9 mouse cellular contexts compared by ENCODE assay signal in genomic region chr16:10834542-10834910, GRCm38 (mm10). TPM values are rescaled to one million over a fixed set of nuclear protein-coding genes. Genes with fewer than 3 reads are reported as not detected.
DNase-seq lines count a peak whose midpoint lies in the region; ATAC-seq and TF ChIP-seq lines count a peak whose summit lies in the region.
"Had no signal": no experiment of that assay in that cellular context is flagged by ENCODE, and none has a peak within 500 bp of the region (broad histone marks: within the 10 kb centered on the region; RNA-seq: fewer than 3 reads in every experiment).

No protein-coding gene starts in this region.

- H3K79me2 ChIP-seq in myocyte (ENCODE audit: control insufficient read depth, insufficient read depth), result no peaks in the 10 kb centered on the region

- no peak for DNase-seq in kidney, postnatal 4 days
- no peak for DNase-seq in embryonic facial prominence, embryonic 10.5 days (ENCODE audit: low spot score)
- no peak for DNase-seq in MN1 (ENCODE audit: low spot score)
- DNase-seq in urinary bladder, adult 18-20 months (ENCODE audit: low spot score in 2 of 2), result no peak
- no peak for DNase-seq in layer of hippocampus, adult 18-20 months (ENCODE audit: low spot score in 2 of 2)

- no peak for TF ChIP-seq POLR2A in myocyte (IDR thresholded peaks at IDR 0.05; ENCODE audit: insufficient read length, low read depth)

- H3K4me2 ChIP-seq in kidney, embryonic 16.5 days (replicated peaks; ENCODE audit: low read depth, low read length), result peak overlapping the region; percentile 74
- peak overlapping the region; percentile 90 for H3K4me2 ChIP-seq in myocyte (ENCODE audit: low read depth)

- peak overlapping the region; percentile 81 for H3K9ac ChIP-seq in kidney, embryonic 16.5 days (replicated peaks; ENCODE audit: low read length)

- H3K36me3 ChIP-seq in kidney, embryonic 16.5 days (ENCODE audit: insufficient read depth, low read length), result no peaks in the 10 kb centered on the region
- peaks cover 5% of the 10 kb centered on the region; the same call in 1 of the 2 replicates for H3K36me3 ChIP-seq in embryonic facial prominence, embryonic 10.5 days (replicated peaks)
- H3K36me3 ChIP-seq in myocyte (ENCODE audit: control insufficient read depth, insufficient read depth), result no peaks in the 10 kb centered on the region

- 12% methylated on average over 12 of the region's 12 CpGs for WGBS in kidney, embryonic 16.5 days
- 13% methylated on average over 12 of the region's 12 CpGs for WGBS in embryonic facial prominence, embryonic 10.5 days

- no peak for ATAC-seq in kidney, embryonic 16.5 days (ENCODE audit: low FRiP score, low TSS enrichment)
- ATAC-seq in inflammation-experienced regulatory T-cells, adult 6 months, result peak; percentile 1

- H3K4me3 ChIP-seq in kidney, embryonic 16.5 days (ENCODE audit: low read length), result peak overlapping the region; percentile 71
- peak overlapping the region; percentile 77 for H3K4me3 ChIP-seq in embryonic facial prominence, embryonic 10.5 days
- peak overlapping the region; percentile 0 for H3K4me3 ChIP-seq in myocyte

- H3K27ac ChIP-seq in kidney, embryonic 16.5 days (ENCODE audit: low read length), result no peak overlapping the region
- H3K27ac ChIP-seq in embryonic facial prominence, embryonic 10.5 days (replicated peaks), result peak overlapping the region; percentile 95; the same call in 1 of the 2 replicates

- H3K27me3 ChIP-seq in kidney, embryonic 16.5 days (ENCODE audit: insufficient read depth, low read length), result no peaks in the 10 kb centered on the region
- H3K27me3 ChIP-seq in embryonic facial prominence, embryonic 10.5 days (replicated peaks; ENCODE audit: low read depth, poor library complexity, severe bottlenecking), result peaks cover 6% of the 10 kb centered on the region
- H3K27me3 ChIP-seq in myocyte (ENCODE audit: control insufficient read depth, insufficient read depth, insufficient read length), result no peaks in the 10 kb centered on the region

- peaks cover 26% of the 10 kb centered on the region for H3K4me1 ChIP-seq in kidney, embryonic 16.5 days (ENCODE audit: insufficient read depth, low read length)
- peaks cover 38% of the 10 kb centered on the region for H3K4me1 ChIP-seq in embryonic facial prominence, embryonic 10.5 days

- no peaks in the 10 kb centered on the region for H3K9me3 ChIP-seq in kidney, embryonic 16.5 days (ENCODE audit: low read length)
- H3K9me3 ChIP-seq in embryonic facial prominence, embryonic 10.5 days, result no peaks in the 10 kb centered on the region

- peak overlapping the region; percentile 89 for H3ac ChIP-seq in myocyte (ENCODE audit: control insufficient read depth, insufficient read length)

TF ChIP-seq in myocyte, 11 proteins besides CTCF, POLR2A, EP300 and RAD21:
- no peak for TF ChIP-seq MYOG (IDR thresholded peaks at IDR 0.05; ENCODE audit: control insufficient read depth in 1 of 3, insufficient read depth in 1 of 3, insufficient read length in 2 of 3, low read depth in 2 of 3)
- no peak for TF ChIP-seq E2F4 (IDR thresholded peaks at IDR 0.05; ENCODE audit: insufficient read depth)
- no peak for TF ChIP-seq MAX (IDR thresholded peaks at IDR 0.05; ENCODE audit: low read depth)
- TF ChIP-seq TCF3 (IDR thresholded peaks at IDR 0.05; ENCODE audit: insufficient read length, low read depth), result no peak
- TF ChIP-seq REST (IDR thresholded peaks at IDR 0.05; ENCODE audit: insufficient read depth, insufficient read length), result no peak
- TF ChIP-seq USF1 (IDR thresholded peaks at IDR 0.05; ENCODE audit: low read depth), result no peak
- no peak for TF ChIP-seq POLR2AphosphoS2 (IDR thresholded peaks at IDR 0.05; ENCODE audit: insufficient read length, low read depth)
- no peak for TF ChIP-seq TCF12 (IDR thresholded peaks at IDR 0.05; ENCODE audit: insufficient read depth, poor library complexity, severe bottlenecking)
- no peak for TF ChIP-seq CEBPB (IDR thresholded peaks at IDR 0.05; ENCODE audit: insufficient read depth, poor library complexity, severe bottlenecking)
- TF ChIP-seq SRF (IDR thresholded peaks at IDR 0.05; ENCODE audit: control insufficient read depth, insufficient read length, low read depth), result no peak
- TF ChIP-seq MYOD1 (IDR thresholded peaks at IDR 0.05; ENCODE audit: control insufficient read depth in 1 of 3, insufficient read length in 2 of 3, low read depth in 2 of 3), result no peak

RNA-seq across cellular contexts. Expression of gene Rmi2, which starts 0.3 kb away (rescaled TPM):
- 2.9 and 3.5 TPM in 2 replicates for polyA plus RNA-seq in kidney, embryonic 16.5 days (2015; fragmentation: Nextera tagmentation; extraction: Ambion mirVana)
- polyA plus RNA-seq in embryonic facial prominence, embryonic 10.5 days (2016; fragmentation: Nextera tagmentation; extraction: Ambion mirVana), result 4.6 and 4.8 TPM in 2 replicates
- polyA plus RNA-seq in inflammation-experienced regulatory T-cells, adult 6 months (2017; shearing (Covaris generic)), result 1 to 10 TPM; 1.2 to 1.4 (median 1.2) TPM
- polyA plus RNA-seq in myocyte (2012; fragmentation: generic; extraction: Trizol), result 0.64 TPM
- total RNA-seq in layer of hippocampus, adult 18-20 months (2021), result not detected

RNA-seq across cellular contexts. Expression of gene Gm11172, which starts 21.8 kb away (rescaled TPM):
- polyA plus RNA-seq in kidney, embryonic 16.5 days (2015; fragmentation: Nextera tagmentation; extraction: Ambion mirVana), result not detected in 2 replicates
- not detected in 2 replicates for polyA plus RNA-seq in embryonic facial prominence, embryonic 10.5 days (2016; fragmentation: Nextera tagmentation; extraction: Ambion mirVana)
- polyA plus RNA-seq in inflammation-experienced regulatory T-cells, adult 6 months (2017; shearing (Covaris generic)), result not detected
- polyA plus RNA-seq in myocyte (2012; fragmentation: generic; extraction: Trizol), result not detected
- not detected for total RNA-seq in layer of hippocampus, adult 18-20 months (2021)
- polyA plus RNA-seq: large intestine, adult 2 months had no signal

RNA-seq across cellular contexts. Expression of gene Prm1, which starts 28.9 kb away (rescaled TPM):
- not detected in 2 replicates for polyA plus RNA-seq in kidney, embryonic 16.5 days (2015; fragmentation: Nextera tagmentation; extraction: Ambion mirVana)
- 0.36 TPM in 1 of 2 replicates, not detected in the other for polyA plus RNA-seq in embryonic facial prominence, embryonic 10.5 days (2016; fragmentation: Nextera tagmentation; extraction: Ambion mirVana)
- polyA plus RNA-seq in inflammation-experienced regulatory T-cells, adult 6 months (2017; shearing (Covaris generic)), result 1 to 10 TPM in 1 of 3 experiments, not detected in 2; 1.1 TPM
- polyA plus RNA-seq in myocyte (2012; fragmentation: generic; extraction: Trizol), result not detected
- not detected for total RNA-seq in layer of hippocampus, adult 18-20 months (2021)

RNA-seq across cellular contexts. Expression of gene Prm2, which starts 38.6 kb away (rescaled TPM):
- not detected in 2 replicates for polyA plus RNA-seq in kidney, embryonic 16.5 days (2015; fragmentation: Nextera tagmentation; extraction: Ambion mirVana)
- polyA plus RNA-seq in embryonic facial prominence, embryonic 10.5 days (2016; fragmentation: Nextera tagmentation; extraction: Ambion mirVana), result not detected in 2 replicates
- not detected for polyA plus RNA-seq in inflammation-experienced regulatory T-cells, adult 6 months (2017; shearing (Covaris generic))
- not detected for polyA plus RNA-seq in myocyte (2012; fragmentation: generic; extraction: Trizol)
- not detected for total RNA-seq in layer of hippocampus, adult 18-20 months (2021)

RNA-seq across cellular contexts. Expression of gene Prm3, which starts 43.8 kb away (rescaled TPM):
- not detected in 2 replicates for polyA plus RNA-seq in kidney, embryonic 16.5 days (2015; fragmentation: Nextera tagmentation; extraction: Ambion mirVana)
- polyA plus RNA-seq in embryonic facial prominence, embryonic 10.5 days (2016; fragmentation: Nextera tagmentation; extraction: Ambion mirVana), result not detected in 2 replicates
- polyA plus RNA-seq in inflammation-experienced regulatory T-cells, adult 6 months (2017; shearing (Covaris generic)), result not detected
- not detected for polyA plus RNA-seq in myocyte (2012; fragmentation: generic; extraction: Trizol)
- not detected for total RNA-seq in layer of hippocampus, adult 18-20 months (2021)
- polyA plus RNA-seq: large intestine, adult 2 months had no signal

Comparison
In these comparisons a context has a peak if more than half of its experiments do, and no peak if none do; other contexts are left out.
1. H3K4me3 ChIP-seq: peak in every context shown above with its lines; median percentile 77 in embryonic facial prominence, embryonic 10.5 days; 71 in kidney, embryonic 16.5 days; 0 in myocyte.